Mouse (Mus musculus): Measurements from ENCODE around the gene Gm10282. TPM values are rescaled to one million over a fixed set of nuclear protein-coding genes. Genes with fewer than 3 reads are reported as not detected.
A peak's percentile ranks its signal among the peaks of the same experiment; 100 is the strongest.

Gene Gm10282
- polyA plus RNA-seq, 1 experiment from 2014 or later: 14.5 TPM

- Histone ChIP-seq H3K9ac (ENCODE audit: low read depth, low read length) (no peak overlapping the region), H3K4me2 (ENCODE audit: low read length) (no peak overlapping the region), H3K27me3 (replicated peaks; ENCODE audit: control insufficient read depth, insufficient read depth, low read length) (no peaks in the 10 kb centered on the region), H3K4me3 (ENCODE audit: low read length) (no peak overlapping the region), H3K9me3 (ENCODE audit: control insufficient read depth, low read length) (no peaks in the 10 kb centered on the region), H3K4me1 (ENCODE audit: control insufficient read depth, insufficient read depth, low read depth, low read length) (no peaks in the 10 kb centered on the region), H3K36me3 (ENCODE audit: control insufficient read depth, insufficient read depth, low read length) (no peaks in the 10 kb centered on the region), H3K27ac (ENCODE audit: low read depth, low read length) (no peak overlapping the region)
- no peak for ATAC-seq
- 82% methylated on average over 11 of the region's 11 CpGs for WGBS
Measured at GRCm38 (mm10) chr8:72271051-72271660, 33.9 kb downstream of the Gm10282 start.

- 90% methylated on average over 12 of the region's 12 CpGs for WGBS
Measured at GRCm38 (mm10) chr8:72270606-72271005, 34.5 kb downstream of the Gm10282 start.

GRCm38 (mm10) chr8:72268356-72268755, 36.7 kb downstream of the Gm10282 start:
- Histone ChIP-seq H3K36me3 (ENCODE audit: control insufficient read depth, insufficient read depth, low read length) (no peaks in the 10 kb centered on the region), H3K9ac (ENCODE audit: low read depth, low read length) (no peak overlapping the region), H3K27ac (ENCODE audit: low read depth, low read length) (peak overlapping the region; percentile 36; the same call in 1 of the 2 replicates), H3K4me3 (ENCODE audit: low read length) (no peak overlapping the region), H3K27me3 (replicated peaks; ENCODE audit: control insufficient read depth, insufficient read depth, low read length) (no peaks in the 10 kb centered on the region), H3K4me1 (ENCODE audit: control insufficient read depth, insufficient read depth, low read depth, low read length) (no peaks in the 10 kb centered on the region), H3K4me2 (ENCODE audit: low read length) (no peak overlapping the region), H3K9me3 (ENCODE audit: control insufficient read depth, low read length) (no peaks in the 10 kb centered on the region)
- no peak for ATAC-seq
- 86% methylated on average over 15 of the region's 15 CpGs for WGBS

More at GRCm38 (mm10) chr8:72270606-72271005, 34.5 kb downstream of the Gm10282 start:
- ATAC-seq: no peak
- Histone ChIP-seq H3K27me3 (replicated peaks; ENCODE audit: control insufficient read depth, insufficient read depth, low read length) (no peaks in the 10 kb centered on the region), H3K4me3 (ENCODE audit: low read length) (no peak overlapping the region), H3K4me1 (ENCODE audit: control insufficient read depth, insufficient read depth, low read depth, low read length) (no peaks in the 10 kb centered on the region), H3K27ac (ENCODE audit: low read depth, low read length) (no peak overlapping the region), H3K9me3 (ENCODE audit: control insufficient read depth, low read length) (no peaks in the 10 kb centered on the region), H3K9ac (ENCODE audit: low read depth, low read length) (no peak overlapping the region), H3K36me3 (ENCODE audit: control insufficient read depth, insufficient read depth, low read length) (no peaks in the 10 kb centered on the region), H3K4me2 (ENCODE audit: low read length) (no peak overlapping the region)

- H3K9me3 ChIP-seq (ENCODE audit: control insufficient read depth, low read length): no peaks in the 10 kb centered on the region
- no peak for ATAC-seq
- H3K27me3 ChIP-seq (replicated peaks; ENCODE audit: control insufficient read depth, insufficient read depth, low read length): no peaks in the 10 kb centered on the region
- H3K4me3 ChIP-seq (ENCODE audit: low read length): no peak overlapping the region
- H3K4me1 ChIP-seq (ENCODE audit: control insufficient read depth, insufficient read depth, low read depth, low read length): no peaks in the 10 kb centered on the region
- no peak overlapping the region for H3K27ac ChIP-seq (ENCODE audit: low read depth, low read length)
- H3K9ac ChIP-seq (ENCODE audit: low read depth, low read length): no peak overlapping the region
- H3K36me3 ChIP-seq (ENCODE audit: control insufficient read depth, insufficient read depth, low read length): no peaks in the 10 kb centered on the region
- 97% methylated on average over 8 of the region's 8 CpGs for WGBS
- H3K4me2 ChIP-seq (ENCODE audit: low read length): no peak overlapping the region
Measured at GRCm38 (mm10) chr8:72267106-72267505, 38.0 kb downstream of the Gm10282 start.

- Histone ChIP-seq H3K36me3 (ENCODE audit: control insufficient read depth, insufficient read depth, low read length) (no peaks in the 10 kb centered on the region), H3K9ac (ENCODE audit: low read depth, low read length) (no peak overlapping the region), H3K4me1 (ENCODE audit: control insufficient read depth, insufficient read depth, low read depth, low read length) (no peaks in the 10 kb centered on the region), H3K4me2 (ENCODE audit: low read length) (no peak overlapping the region), H3K27me3 (replicated peaks; ENCODE audit: control insufficient read depth, insufficient read depth, low read length) (no peaks in the 10 kb centered on the region), H3K4me3 (ENCODE audit: low read length) (no peak overlapping the region), H3K9me3 (ENCODE audit: control insufficient read depth, low read length) (no peaks in the 10 kb centered on the region), H3K27ac (ENCODE audit: low read depth, low read length) (no peak overlapping the region)
- no peak for ATAC-seq
Measured at GRCm38 (mm10) chr8:72266671-72267070, 38.4 kb downstream of the Gm10282 start.

GRCm38 (mm10) chr8:72265342-72265741, 39.7 kb downstream of the Gm10282 start:
- Histone ChIP-seq H3K4me2 (ENCODE audit: low read length) (no peak overlapping the region), H3K27me3 (replicated peaks; ENCODE audit: control insufficient read depth, insufficient read depth, low read length) (no peaks in the 10 kb centered on the region), H3K9ac (ENCODE audit: low read depth, low read length) (no peak overlapping the region), H3K4me3 (ENCODE audit: low read length) (no peak overlapping the region), H3K27ac (ENCODE audit: low read depth, low read length) (no peak overlapping the region), H3K4me1 (ENCODE audit: control insufficient read depth, insufficient read depth, low read depth, low read length) (no peaks in the 10 kb centered on the region), H3K36me3 (ENCODE audit: control insufficient read depth, insufficient read depth, low read length) (no peaks in the 10 kb centered on the region), H3K9me3 (ENCODE audit: control insufficient read depth, low read length) (no peaks in the 10 kb centered on the region)
- 61% methylated on average over 6 of the region's 7 CpGs for WGBS
- ATAC-seq: no peak

GRCm38 (mm10) chr8:72263451-72263850, 41.6 kb downstream of the Gm10282 start:
- H3K9ac ChIP-seq (ENCODE audit: low read depth, low read length): no peak overlapping the region
- ATAC-seq: no peak
- WGBS: 78% methylated on average over 7 of the region's 7 CpGs
- H3K4me2 ChIP-seq (ENCODE audit: low read length): no peak overlapping the region
- no peaks in the 10 kb centered on the region for H3K4me1 ChIP-seq (ENCODE audit: control insufficient read depth, insufficient read depth, low read depth, low read length)
- no peaks in the 10 kb centered on the region for H3K36me3 ChIP-seq (ENCODE audit: control insufficient read depth, insufficient read depth, low read length)
- no peaks in the 10 kb centered on the region for H3K27me3 ChIP-seq (replicated peaks; ENCODE audit: control insufficient read depth, insufficient read depth, low read length)
- no peaks in the 10 kb centered on the region for H3K9me3 ChIP-seq (ENCODE audit: control insufficient read depth, low read length)
- H3K27ac ChIP-seq (ENCODE audit: low read depth, low read length): no peak overlapping the region
- no peak overlapping the region for H3K4me3 ChIP-seq (ENCODE audit: low read length)

- Histone ChIP-seq H3K36me3 (ENCODE audit: control insufficient read depth, insufficient read depth, low read length) (no peaks in the 10 kb centered on the region), H3K4me2 (ENCODE audit: low read length) (no peak overlapping the region), H3K4me3 (ENCODE audit: low read length) (no peak overlapping the region), H3K27ac (ENCODE audit: low read depth, low read length) (no peak overlapping the region), H3K27me3 (replicated peaks; ENCODE audit: control insufficient read depth, insufficient read depth, low read length) (no peaks in the 10 kb centered on the region), H3K9me3 (ENCODE audit: control insufficient read depth, low read length) (no peaks in the 10 kb centered on the region), H3K9ac (ENCODE audit: low read depth, low read length) (no peak overlapping the region), H3K4me1 (ENCODE audit: control insufficient read depth, insufficient read depth, low read depth, low read length) (no peaks in the 10 kb centered on the region)
- 98% methylated on average over 2 of the region's 2 CpGs for WGBS
- ATAC-seq: no peak
Measured at GRCm38 (mm10) chr8:72262756-72263155, 42.3 kb downstream of the Gm10282 start.

- Histone ChIP-seq H3K4me1 (ENCODE audit: control insufficient read depth, insufficient read depth, low read depth, low read length) (no peaks in the 10 kb centered on the region), H3K4me2 (ENCODE audit: low read length) (no peak overlapping the region), H3K27me3 (replicated peaks; ENCODE audit: control insufficient read depth, insufficient read depth, low read length) (no peaks in the 10 kb centered on the region), H3K36me3 (ENCODE audit: control insufficient read depth, insufficient read depth, low read length) (no peaks in the 10 kb centered on the region), H3K4me3 (ENCODE audit: low read length) (no peak overlapping the region), H3K9me3 (ENCODE audit: control insufficient read depth, low read length) (no peaks in the 10 kb centered on the region), H3K27ac (ENCODE audit: low read depth, low read length) (no peak overlapping the region), H3K9ac (ENCODE audit: low read depth, low read length) (no peak overlapping the region)
- no peak for ATAC-seq
- WGBS: 53% methylated on average over 5 of the region's 5 CpGs
Measured at GRCm38 (mm10) chr8:72261872-72262271, 43.2 kb downstream of the Gm10282 start.

- Histone ChIP-seq H3K4me3 (ENCODE audit: low read length) (no peak overlapping the region), H3K27me3 (replicated peaks; ENCODE audit: control insufficient read depth, insufficient read depth, low read length) (no peaks in the 10 kb centered on the region), H3K36me3 (ENCODE audit: control insufficient read depth, insufficient read depth, low read length) (no peaks in the 10 kb centered on the region), H3K27ac (ENCODE audit: low read depth, low read length) (no peak overlapping the region), H3K9ac (ENCODE audit: low read depth, low read length) (no peak overlapping the region), H3K4me1 (ENCODE audit: control insufficient read depth, insufficient read depth, low read depth, low read length) (no peaks in the 10 kb centered on the region), H3K4me2 (ENCODE audit: low read length) (no peak overlapping the region), H3K9me3 (ENCODE audit: control insufficient read depth, low read length) (no peaks in the 10 kb centered on the region)
- no peak for ATAC-seq
Measured at GRCm38 (mm10) chr8:72261431-72261830, 43.6 kb downstream of the Gm10282 start.
